Mouse (Mus musculus) lung, embryonic 14.5 days (tissue): ENCODE measurements at regions not wholly inside any gene's neighbourhood (a gene's known extent, or its start where the extent isn't known, plus 50 kb on each side); places are given as distances from the start of the nearest gene placed in this dataset.

ENCODE experiments used
- ATAC-seq: fragments of 200-750 bp; cut with Nextera tagmentation; 2 replicates; pipeline ENCODE4 v1.8.0; 2017; ENCODE audit warnings: mild to moderate bottlenecking, moderate TSS enrichment, moderate library complexity; ENCODE audit not compliant: insufficient read depth
- DNase-seq: peaks from one replicate; pipeline ENCODE4 v3.0.0-alpha.2; 2015
- H3K27ac ChIP-seq: fragments of 300-500 bp; sonication (generic); 2 replicates; pipeline ENCODE4 v1.5.1; 2014; ENCODE audit warnings: low read depth, mild to moderate bottlenecking, moderate library complexity
- H3K27me3 ChIP-seq: fragments of 300-500 bp; sonication (generic); 2 replicates; pipeline ENCODE4 v1.6.1; 2014; ENCODE audit warnings: low read length, control low read depth; ENCODE audit not compliant: insufficient read depth
- H3K36me3 ChIP-seq: fragments of 300-500 bp; sonication (generic); 2 replicates; pipeline ENCODE4 v1.6.1; 2014; ENCODE audit warnings: control low read depth; ENCODE audit not compliant: insufficient read depth
- H3K4me1 ChIP-seq: fragments of 300-500 bp; sonication (generic); 2 replicates; pipeline ENCODE4 v1.6.1; 2014; ENCODE audit warnings: antibody characterized with exemption, control low read depth; ENCODE audit not compliant: insufficient read depth
- H3K4me2 ChIP-seq: fragments of 300-500 bp; sonication (generic); 2 replicates; pipeline ENCODE4 v1.6.1; 2014; ENCODE audit warnings: mild to moderate bottlenecking
- H3K4me3 ChIP-seq: fragments of 300-500 bp; sonication (generic); 2 replicates; pipeline ENCODE4 v1.5.1; 2014; ENCODE audit warnings: low read depth, low read length
- H3K9ac ChIP-seq: fragments of 300-500 bp; sonication (generic); 2 replicates; pipeline ENCODE4 v1.6.1; 2014
- H3K9me3 ChIP-seq: fragments of 300-500 bp; sonication (generic); 2 replicates; pipeline ENCODE4 v1.6.1; 2016; ENCODE audit warnings: low read depth, low read length, control low read depth
- CTCF ChIP-seq: IDR thresholded peaks from 2 replicates; pipeline ENCODE4 v1.5.1; 2016; ENCODE audit warnings: antibody characterized with exemption, low read depth
- WGBS: fragments of 180-500 bp; shearing (Covaris S2); extraction: QIAGEN DNeasy Blood & Tissue Kit; methylation state at CpG from one replicate; pipeline ENCODE4 v1.1.7; 2014; 5-methylcytosine and 5-hydroxymethylcytosine counted together

- no peaks in the 10 kb centered on the region for H3K9me3 ChIP-seq
- ATAC-seq (no peak), DNase-seq (no peak)
- no peak overlapping the region for H3K4me3 ChIP-seq
- TF ChIP-seq CTCF = no peak
- 0 out of 2 replicates have a peak, but pooled peaks cover 3% of the 10 kb centered on the region for H3K4me1 ChIP-seq
- H3K27me3 ChIP-seq = no peaks in the 10 kb centered on the region
- no peak overlapping the region for H3K9ac ChIP-seq
- no peak overlapping the region for H3K4me2 ChIP-seq
- no peaks in the 10 kb centered on the region for H3K36me3 ChIP-seq
- 58% methylated on average over 9 of the region's 9 CpGs for WGBS
- H3K27ac ChIP-seq = no peak overlapping the region
Measured at GRCm38 (mm10) chr14:16901534-16902147, 82.7 kb upstream of the Rarb start.

- 23% methylated on average over 3 of the region's 3 CpGs for WGBS
- no peak for TF ChIP-seq CTCF
- Histone ChIP-seq H3K9me3 (no peaks in the 10 kb centered on the region), H3K27me3 (no peaks in the 10 kb centered on the region), H3K4me1 (0 out of 2 replicates have a peak, but pooled peaks cover 3% of the 10 kb centered on the region), H3K4me2 (no peak overlapping the region), H3K27ac (peak overlapping the region; percentile 38), H3K4me3 (no peak overlapping the region), H3K36me3 (no peaks in the 10 kb centered on the region), H3K9ac (no peak overlapping the region)
- DNase-seq (peak; percentile 74), ATAC-seq (peak; percentile 89; the same call in 1 of the 2 replicates)
Measured at GRCm38 (mm10) chr14:16897747-16898544, 79.0 kb upstream of the Rarb start.

GRCm38 (mm10) chr14:16896974-16897373, 78.0 kb upstream of the Rarb start:
- H3K4me1 ChIP-seq = 0 out of 2 replicates have a peak, but pooled peaks cover 3% of the 10 kb centered on the region
- H3K4me2 ChIP-seq = no peak overlapping the region
- no peak overlapping the region for H3K9ac ChIP-seq
- peak; percentile 56 for DNase-seq
- TF ChIP-seq CTCF = no peak
- H3K27ac ChIP-seq = no peak overlapping the region
- whole genome bisulfite sequencing = 65% methylated on average over 3 of the region's 3 CpGs
- ATAC-seq = peak; percentile 64; the same call in 1 of the 2 replicates
- no peak overlapping the region for H3K4me3 ChIP-seq
- no peaks in the 10 kb centered on the region for H3K36me3 ChIP-seq
- no peaks in the 10 kb centered on the region for H3K9me3 ChIP-seq
- no peaks in the 10 kb centered on the region for H3K27me3 ChIP-seq

- DNase-seq (peak; percentile 32), ATAC-seq (no peak)
- no peak overlapping the region for H3K27ac ChIP-seq
- H3K36me3 ChIP-seq = no peaks in the 10 kb centered on the region
- no peak for TF ChIP-seq CTCF
- no peaks in the 10 kb centered on the region for H3K4me1 ChIP-seq
- H3K4me3 ChIP-seq = no peak overlapping the region
- H3K27me3 ChIP-seq = no peaks in the 10 kb centered on the region
- H3K4me2 ChIP-seq = no peak overlapping the region
- no peaks in the 10 kb centered on the region for H3K9me3 ChIP-seq
- no peak overlapping the region for H3K9ac ChIP-seq
- 44% methylated on average over 3 of the region's 3 CpGs for whole genome bisulfite sequencing
Measured at GRCm38 (mm10) chr14:16881249-16881648, 62.3 kb upstream of the Rarb start.

- Histone ChIP-seq H3K4me1 (0 out of 2 replicates have a peak, but pooled peaks cover 3% of the 10 kb centered on the region), H3K27ac (no peak overlapping the region), H3K36me3 (no peaks in the 10 kb centered on the region), H3K4me2 (no peak overlapping the region), H3K27me3 (no peaks in the 10 kb centered on the region), H3K9ac (no peak overlapping the region), H3K9me3 (no peaks in the 10 kb centered on the region), H3K4me3 (no peak overlapping the region)
- TF ChIP-seq CTCF = no peak
- no peak for DNase-seq
- ATAC-seq = no peak
- 94% methylated on average over 2 of the region's 2 CpGs for WGBS
Measured at GRCm38 (mm10) chr14:16869221-16869620, 50.3 kb upstream of the Rarb start.
